Mouse (Mus musculus): ENCODE data around the gene Mob2. TPM values are rescaled to one million over a fixed set of nuclear protein-coding genes. Genes with fewer than 3 reads are reported as not detected.

Gene Mob2
- polyA plus RNA-seq, 1 experiment from 2014 or later: 35.2 TPM

DNA sequence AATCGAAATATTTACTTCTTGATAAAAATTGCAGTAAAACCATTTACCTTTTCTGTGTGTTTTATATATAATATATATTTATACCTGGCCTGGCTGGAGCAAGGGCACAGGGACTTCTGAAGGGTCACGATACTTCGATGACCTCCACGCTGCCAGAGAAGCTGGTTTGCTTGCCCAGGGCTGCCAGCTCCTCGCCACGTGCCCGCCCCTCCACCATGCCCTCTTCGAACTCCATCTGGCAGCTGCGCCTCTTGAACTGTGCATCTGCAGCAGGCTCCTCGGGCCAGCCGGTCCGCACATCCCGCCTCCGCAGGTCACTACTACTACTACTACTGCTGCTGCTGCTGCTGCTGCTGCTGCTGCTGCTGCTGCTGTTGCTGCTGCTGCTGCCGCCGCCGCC, 20.9 kb upstream of the Mob2 start:
- ChIA-PET POLR2A (interaction anchor here (1.4 kb wide), 1 partner anchor 14 kb away, joined by 3 read pairs; the partner anchor contains the start of gene Dusp8), CTCF (interaction anchor here (1.2 to 3.1 kb wide), 2 partner anchors 11 to 15 kb away, joined by 3 to 9 read pairs; no protein-coding TSS in a partner anchor)
- TF ChIP-seq CTCF (IDR thresholded peaks at IDR 0.05): no peak
- H3K27me3 ChIP-seq: no peaks in the 10 kb centered on the region
- DNase-seq (ENCODE audit: low read depth, low spot score) (no peak), ATAC-seq (no peak)
- in situ Hi-C loops (cut with MboI; ENCODE audit: low pct_unique_long_range_greater_than_20kb): loop anchor here (25.0 kb wide), 1 partner anchor 519 kb away; the partner anchor contains the start of gene Ap2a2

DNA sequence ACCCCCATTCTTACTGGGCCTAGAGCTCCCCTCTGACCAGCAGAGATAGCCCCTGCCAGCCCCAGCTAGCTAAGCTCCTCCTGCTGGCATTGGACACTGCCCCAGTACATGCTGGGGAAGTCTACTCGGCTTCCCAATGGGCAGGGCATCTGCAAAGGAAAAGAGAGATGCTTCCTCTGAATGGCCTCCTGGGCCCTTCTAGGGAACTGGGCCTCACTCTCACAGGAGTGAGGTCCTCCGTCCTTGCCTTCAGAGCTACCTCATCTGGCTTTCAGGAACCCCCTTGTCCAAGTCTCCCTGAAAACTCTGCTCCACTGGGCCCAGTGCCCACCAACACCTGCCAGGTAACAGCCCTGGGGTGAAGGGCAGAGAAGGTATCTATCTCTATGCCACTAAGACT, 20.0 kb upstream of the Mob2 start:
- DNase-seq (ENCODE audit: low read depth, low spot score) (no peak), ATAC-seq (no peak)
- no peaks in the 10 kb centered on the region for H3K27me3 ChIP-seq
- CTCF ChIA-PET: interaction anchor here (1.2 to 3.1 kb wide), 2 partner anchors 10 to 16 kb away, joined by 3 to 9 read pairs; no protein-coding TSS in a partner anchor
- TF ChIP-seq CTCF (IDR thresholded peaks at IDR 0.05): no peak
- in situ Hi-C loops (cut with MboI; ENCODE audit: low pct_unique_long_range_greater_than_20kb): loop anchor here (25.0 kb wide), 1 partner anchor 519 kb away; the partner anchor contains the start of gene Ap2a2
- POLR2A ChIA-PET: interaction anchor here (1.1 to 1.4 kb wide), 2 partner anchors 14 to 15 kb away, joined by 3 read pairs; partner anchors contain the start of gene Dusp8

DNA sequence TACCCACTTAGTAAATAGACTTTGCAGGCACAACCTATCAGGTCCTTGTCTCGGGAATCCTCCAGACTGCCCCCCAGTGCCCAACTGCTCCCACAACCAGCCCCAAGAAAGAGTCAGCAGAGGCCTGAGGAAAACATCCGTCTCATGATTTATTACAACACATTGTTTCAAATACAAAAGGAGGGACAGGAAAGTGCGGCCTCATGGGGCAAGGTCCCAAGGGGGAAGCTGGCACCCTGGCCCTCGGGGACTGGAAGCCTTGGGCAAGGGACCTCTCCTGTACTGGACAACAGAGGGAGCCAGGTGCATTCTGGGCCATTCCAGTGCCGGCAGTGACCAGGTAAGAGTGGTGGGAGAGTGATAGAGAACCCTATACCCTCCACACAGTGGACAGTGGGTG, 18.5 kb upstream of the Mob2 start:
- DNase-seq (ENCODE audit: low read depth, low spot score) (no peak), ATAC-seq (no peak)
- no peak for TF ChIP-seq CTCF (IDR thresholded peaks at IDR 0.05)
- POLR2A ChIA-PET: interaction anchor here (0.8 kb wide), 1 partner anchor 8 kb away, joined by 3 read pairs; no protein-coding TSS in a partner anchor
- CTCF ChIA-PET: interaction anchor here (0.8 to 3.1 kb wide), 3 partner anchors 8 to 21 kb away, joined by 3 to 9 read pairs (median 5); no protein-coding TSS in a partner anchor
- H3K27me3 ChIP-seq: no peaks in the 10 kb centered on the region
- in situ Hi-C loops (cut with MboI; ENCODE audit: low pct_unique_long_range_greater_than_20kb): loop anchor here (25.0 kb wide), 1 partner anchor 517 kb away; the partner anchor contains the start of gene Ap2a2

DNA sequence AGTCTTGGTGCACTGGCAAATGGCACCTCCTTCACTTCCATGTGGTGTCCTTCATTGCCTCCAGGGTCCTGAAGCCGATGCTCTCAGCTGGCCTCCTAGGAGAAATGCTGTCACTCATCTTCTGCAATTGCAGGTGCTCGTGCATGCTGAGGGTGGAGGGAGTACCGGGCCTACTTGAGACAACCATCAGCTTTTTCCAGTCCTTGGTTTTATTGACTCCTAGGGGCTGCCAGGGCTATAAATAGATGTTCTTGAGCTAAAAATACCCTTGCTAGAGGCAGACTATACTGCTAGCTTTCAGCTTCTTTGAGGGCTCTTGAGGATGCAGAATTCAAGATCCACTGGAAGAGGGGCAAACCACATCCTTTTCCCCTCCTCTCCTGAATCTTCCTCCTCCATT, 16.3 kb upstream of the Mob2 start:
- ChIA-PET POLR2A (interaction anchor here (1.2 kb wide), 1 partner anchor 17 kb away, joined by 3 read pairs; no protein-coding TSS in a partner anchor), CTCF (interaction anchor here (0.6 kb wide), 1 partner anchor 21 kb away, joined by 3 read pairs; no protein-coding TSS in a partner anchor)
- H3K27me3 ChIP-seq: no peaks in the 10 kb centered on the region
- no peak for DNase-seq (ENCODE audit: low read depth, low spot score)
- no peak for ATAC-seq
- in situ Hi-C loops (cut with MboI; ENCODE audit: low pct_unique_long_range_greater_than_20kb): loop anchor here (25.0 kb wide), 1 partner anchor 515 kb away; the partner anchor contains the start of gene Ap2a2
- no peak for TF ChIP-seq CTCF (IDR thresholded peaks at IDR 0.05)

DNA sequence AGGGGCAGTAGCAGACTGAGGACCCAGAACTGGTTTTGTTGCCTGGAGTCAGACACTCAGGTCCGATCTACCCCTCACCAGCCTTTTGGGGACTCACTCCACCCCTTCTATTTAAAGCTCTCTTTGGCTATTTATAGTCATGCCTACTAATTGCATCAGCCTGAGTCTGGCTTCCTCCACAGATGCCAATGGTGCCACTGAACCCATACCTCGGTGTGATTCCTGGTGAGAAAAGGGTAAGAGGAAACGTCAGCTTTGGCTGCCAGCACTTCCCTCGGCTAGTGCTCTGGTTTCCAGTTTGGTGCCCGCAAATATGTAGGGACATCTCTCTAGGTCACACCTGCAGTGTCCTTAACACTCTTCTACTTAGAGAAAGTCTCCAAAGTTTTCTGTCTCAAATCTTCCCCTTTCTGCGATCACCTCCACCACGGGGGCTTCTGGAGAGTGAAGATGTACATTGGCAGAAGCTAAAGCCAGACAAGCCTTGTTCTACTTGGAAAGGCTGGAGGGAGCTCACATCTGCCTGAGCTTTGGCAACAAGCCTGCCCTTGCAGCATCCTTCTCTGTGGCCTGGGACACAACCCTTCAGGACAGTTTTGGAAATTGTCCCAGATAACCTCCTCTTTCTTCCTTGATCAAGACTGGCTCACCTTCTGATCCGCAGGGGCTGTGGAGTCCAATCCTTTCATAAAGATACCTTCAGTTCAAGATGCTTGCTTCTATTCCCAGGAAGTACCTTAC, 13.5 kb upstream of the Mob2 start:
- POLR2A ChIA-PET: no interaction called here
- no peak for ATAC-seq
- CTCF ChIA-PET: interaction anchor here (1.9 kb wide), 1 partner anchor 23 kb away, joined by 10 read pairs; no protein-coding TSS in a partner anchor
- no peak for DNase-seq (ENCODE audit: low read depth, low spot score)
- H3K27me3 ChIP-seq: no peaks in the 10 kb centered on the region
- in situ Hi-C loops (cut with MboI; ENCODE audit: low pct_unique_long_range_greater_than_20kb): no loop called here
- TF ChIP-seq CTCF (IDR thresholded peaks at IDR 0.05): no peak

DNA sequence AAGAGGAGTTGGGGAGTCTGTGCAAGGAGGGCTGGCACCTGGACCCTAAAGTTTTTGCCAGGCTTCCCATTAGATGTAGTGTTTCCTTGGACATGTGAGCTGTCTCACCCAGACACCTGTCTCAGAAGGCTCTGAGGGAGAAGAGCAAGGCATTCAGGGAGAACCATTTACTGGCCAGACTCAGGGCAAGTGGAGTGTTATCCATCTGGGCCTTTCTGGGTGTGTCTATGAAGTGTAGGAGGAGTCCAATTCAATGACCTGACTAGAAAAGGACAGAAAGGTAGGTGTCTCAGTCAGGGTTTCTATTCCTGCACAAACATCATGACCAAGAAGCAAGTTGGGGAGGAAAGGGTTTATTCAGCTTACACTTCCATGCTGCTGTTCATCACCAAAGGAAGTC, 10.9 kb upstream of the Mob2 start:
- no peak for ATAC-seq
- no peak for DNase-seq (ENCODE audit: low read depth, low spot score)
- POLR2A ChIA-PET: interaction anchor here (1.2 to 1.9 kb wide), 3 partner anchors 8 to 26 kb away, joined by 3 to 8 read pairs (median 8); partner anchors contain the start of gene Dusp8
- no peaks in the 10 kb centered on the region for H3K27me3 ChIP-seq
- in situ Hi-C loops (cut with MboI; ENCODE audit: low pct_unique_long_range_greater_than_20kb): no loop called here
- CTCF ChIA-PET: interaction anchor here (0.7 to 5.1 kb wide), 10 partner anchors 9 to 56 kb away, joined by 3 to 67 read pairs (median 4); partner anchors contain the start of genes Dusp8 and Gm45618
- no peak for TF ChIP-seq CTCF (IDR thresholded peaks at IDR 0.05)

DNA sequence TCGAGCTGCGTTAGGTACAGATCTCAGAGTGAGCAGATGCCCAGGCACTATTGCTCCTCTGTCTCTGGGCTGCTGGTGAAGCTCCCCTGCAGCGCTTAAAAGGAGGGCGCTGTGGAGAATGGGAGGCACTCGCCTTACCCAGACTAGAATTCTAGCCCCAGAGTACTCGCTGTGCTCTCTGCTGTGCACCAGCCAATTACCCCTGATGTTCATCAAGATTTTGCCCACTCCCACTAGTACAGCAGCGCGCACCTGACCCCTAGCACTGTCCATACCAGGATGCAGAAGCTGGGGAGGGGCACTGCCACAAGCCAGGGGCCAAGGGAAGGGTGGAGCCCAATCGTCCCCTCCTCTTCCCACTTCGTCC, 10.3 kb upstream of the Mob2 start:
- no peaks in the 10 kb centered on the region for H3K27me3 ChIP-seq
- ATAC-seq (peak; percentile 48), DNase-seq (ENCODE audit: low read depth, low spot score) (no peak)
- TF ChIP-seq CTCF (IDR thresholded peaks at IDR 0.05): no peak
- ChIA-PET CTCF (interaction anchor here (0.7 to 5.1 kb wide), 14 partner anchors 9 to 55 kb away, joined by 3 to 67 read pairs (median 4); partner anchors contain the start of genes Dusp8 and Gm45618), POLR2A (interaction anchor here (1.1 to 1.9 kb wide), 4 partner anchors 9 to 27 kb away, joined by 3 to 8 read pairs (median 8); partner anchors contain the start of gene Dusp8)
- in situ Hi-C loops (cut with MboI; ENCODE audit: low pct_unique_long_range_greater_than_20kb): no loop called here

DNA sequence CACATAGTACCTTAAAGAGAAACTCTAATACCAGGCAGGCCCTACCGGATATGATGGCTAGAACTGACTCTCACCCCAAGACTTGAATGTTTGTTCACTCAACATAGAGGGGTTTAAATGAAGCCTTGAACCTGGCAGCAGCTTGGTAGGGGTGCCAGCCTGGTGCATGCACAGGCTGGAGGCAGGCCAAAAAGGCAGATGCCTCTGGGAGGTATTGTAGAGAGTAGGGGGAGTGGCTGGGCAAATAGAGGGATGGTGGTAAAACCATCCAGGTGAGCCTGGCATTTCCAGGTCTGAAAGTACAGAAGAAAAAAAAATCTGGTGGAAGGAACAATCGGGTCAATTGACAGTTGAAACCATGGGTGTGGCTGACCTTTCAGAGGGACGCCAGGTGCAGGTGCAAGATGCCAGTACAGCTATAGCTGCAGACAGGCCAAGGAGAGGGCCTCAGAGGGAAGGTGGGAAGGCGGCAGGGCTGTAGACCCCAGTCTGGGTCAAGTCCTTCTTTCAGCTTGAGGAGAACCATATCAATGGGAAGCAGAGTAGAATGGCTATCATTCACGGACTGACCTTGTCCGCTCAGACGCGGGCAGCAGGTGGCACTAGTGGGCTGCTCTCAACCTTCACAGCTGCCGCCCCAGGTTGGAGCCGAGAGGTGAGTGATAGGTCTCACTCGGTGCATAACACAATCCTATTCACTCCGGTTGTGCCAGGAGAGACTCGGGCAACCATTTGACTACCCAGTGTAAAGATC, 9.8 kb upstream of the Mob2 start:
- CTCF ChIA-PET: interaction anchor here (0.7 to 5.1 kb wide), 14 partner anchors 8 to 55 kb away, joined by 3 to 67 read pairs (median 4); partner anchors contain the start of genes Dusp8 and Gm45618
- in situ Hi-C loops (cut with MboI; ENCODE audit: low pct_unique_long_range_greater_than_20kb): no loop called here

DNA sequence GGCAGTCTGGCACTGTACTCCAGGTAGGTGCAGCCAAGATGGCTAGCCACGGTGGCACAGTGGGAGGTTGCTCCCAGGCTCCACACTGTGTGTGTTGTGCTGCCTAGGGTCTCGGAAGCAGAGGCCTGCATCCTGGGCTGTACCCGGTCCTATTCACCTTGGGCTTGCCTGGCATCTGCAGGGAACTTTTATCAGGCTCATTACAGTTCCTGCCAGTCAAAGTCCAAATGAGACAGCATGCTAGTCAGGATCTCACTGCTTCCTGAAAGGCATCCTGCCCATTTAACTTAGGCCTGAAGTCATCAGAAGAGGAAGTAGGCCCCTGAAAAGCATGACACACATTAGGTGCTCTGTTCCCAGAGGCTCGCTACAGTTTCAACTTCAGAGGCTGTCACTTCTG, 7.6 kb upstream of the Mob2 start:
- TF ChIP-seq CTCF (IDR thresholded peaks at IDR 0.05): no peak
- DNase-seq (ENCODE audit: low read depth, low spot score): no peak
- H3K27me3 ChIP-seq: no peaks in the 10 kb centered on the region
- POLR2A ChIA-PET: no interaction called here
- ATAC-seq: no peak
- in situ Hi-C loops (cut with MboI; ENCODE audit: low pct_unique_long_range_greater_than_20kb): no loop called here
- CTCF ChIA-PET: interaction anchor here (1.7 to 5.1 kb wide), 2 partner anchors 19 to 29 kb away, joined by 3 to 67 read pairs; partner anchors contain the start of gene Dusp8

More for the DNA sequence above, 9.8 kb upstream of the Mob2 start:
- H3K27me3 ChIP-seq: no peaks in the 10 kb centered on the region
- TF ChIP-seq CTCF (IDR thresholded peaks at IDR 0.05): peak; percentile 91
- ATAC-seq: peak; percentile 83
- no peak for DNase-seq (ENCODE audit: low read depth, low spot score)
- POLR2A ChIA-PET: interaction anchor here (1.1 to 1.9 kb wide), 4 partner anchors 9 to 27 kb away, joined by 3 to 8 read pairs (median 8); partner anchors contain the start of gene Dusp8
